Mouse (Mus musculus) lung, embryonic 15.5 days (tissue): ENCODE measurements around the gene Tm9sf4. TPM values are rescaled to one million over a fixed set of nuclear protein-coding genes. Genes with fewer than 3 reads are reported as not detected.

Experiments
- ATAC-seq: fragments of 200-750 bp; cut with Nextera tagmentation; 2 replicates; pipeline ENCODE4 v1.8.0; 2017; ENCODE audit warnings: moderate number of reproducible peaks, borderline replicate concordance; ENCODE audit not compliant: low FRiP score, low TSS enrichment; ENCODE audit errors: extremely low read depth
- H3K27ac ChIP-seq: fragments of 300-500 bp; sonication (generic); 2 replicates; pipeline ENCODE4 v1.5.1; 2015; ENCODE audit warnings: moderate library complexity, mild to moderate bottlenecking, inconsistent platforms
- H3K27me3 ChIP-seq: fragments of 300-500 bp; sonication (generic); 2 replicates; pipeline ENCODE4 v1.6.1; 2015; ENCODE audit warnings: inconsistent platforms
- H3K36me3 ChIP-seq: fragments of 300-500 bp; sonication (generic); 2 replicates; pipeline ENCODE4 v1.6.1; 2015; ENCODE audit warnings: inconsistent platforms
- H3K4me1 ChIP-seq: fragments of 300-500 bp; sonication (generic); 2 replicates; pipeline ENCODE4 v1.6.1; 2015; ENCODE audit warnings: inconsistent platforms
- H3K4me2 ChIP-seq: fragments of 300-500 bp; sonication (generic); 2 replicates; pipeline ENCODE4 v1.6.1; 2015; ENCODE audit warnings: inconsistent platforms, mild to moderate bottlenecking, moderate library complexity
- H3K4me3 ChIP-seq: fragments of 300-500 bp; sonication (generic); 2 replicates; pipeline ENCODE4 v1.5.1; 2015; ENCODE audit warnings: mild to moderate bottlenecking, inconsistent platforms
- H3K9ac ChIP-seq: fragments of 300-500 bp; sonication (generic); 2 replicates; pipeline ENCODE4 v1.6.1; 2015; ENCODE audit warnings: inconsistent platforms
- H3K9me3 ChIP-seq: fragments of 300-500 bp; sonication (generic); 2 replicates; pipeline ENCODE4 v1.6.1; 2016; ENCODE audit warnings: inconsistent platforms
- WGBS: fragments of 180-500 bp; shearing (Covaris S2); methylation state at CpG from one replicate; pipeline ENCODE4 v1.1.7; 2015; 5-methylcytosine and 5-hydroxymethylcytosine counted together
- polyA plus RNA-seq: library from polyadenylated mRNA; unstranded; fragments of >200 nt; fragmentation: Nextera tagmentation; extraction: Ambion mirVana; gene quantifications from 2 replicates; pipeline ENCODE4 v1.2.1, GENCODE M21; 2015

Tm9sf4 gene
- 77.0 and 79.1 TPM in 2 replicates for polyA plus RNA-seq

DNA sequence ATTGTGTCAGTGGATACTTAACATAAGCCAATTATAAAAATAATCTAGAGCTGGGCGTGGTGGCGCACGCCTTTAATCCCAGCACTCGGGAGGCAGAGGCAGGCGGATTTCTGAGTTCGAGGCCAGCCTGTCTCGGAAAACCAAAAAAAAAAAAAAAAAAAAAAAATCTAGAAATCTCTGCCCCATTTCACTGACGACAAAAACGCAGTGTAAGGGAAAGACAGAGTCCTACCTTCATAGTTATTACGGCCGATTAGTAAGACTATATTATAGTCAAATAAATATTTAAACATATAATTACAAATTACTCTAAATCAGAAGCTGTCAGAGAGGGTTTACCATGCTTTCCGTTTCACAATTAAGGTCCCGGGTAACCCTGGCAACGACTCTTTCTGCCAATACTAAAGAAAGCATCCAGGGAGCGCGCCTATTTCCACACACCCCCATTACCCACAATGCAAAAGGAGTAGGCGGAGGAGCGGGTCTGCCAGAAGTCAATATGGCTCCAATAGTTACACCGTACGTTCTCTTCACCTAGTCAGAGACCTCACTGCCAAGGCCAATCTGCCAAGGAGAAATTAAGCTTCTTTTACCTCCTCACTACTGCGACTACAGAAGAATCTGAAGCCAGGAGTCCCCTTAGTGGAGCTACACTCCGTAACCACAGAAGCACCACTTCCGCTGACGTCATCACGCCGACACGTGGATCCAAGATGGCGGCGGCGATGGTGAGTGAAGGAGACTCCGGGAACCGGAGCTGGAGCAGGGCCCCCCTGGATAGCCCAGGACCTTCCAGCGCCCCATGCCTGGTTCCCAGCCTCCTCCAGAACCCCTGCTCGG is at the start of gene Tm9sf4:
Gene Tm9sf4, plus strand, starts transcription at position 460 of the 840 bp plus-strand sequence.
- WGBS, result 8% methylated on average over 34 of the region's 34 CpGs
- Histone ChIP-seq H3K4me2 (peak within 1 kb of the TSS; percentile 83), H3K9me3 (no peaks in the 10 kb centered on the region), H3K9ac (peak within 1 kb of the TSS; percentile 79), H3K36me3 (0 out of 2 replicates have a peak, but pooled peaks cover 4% of the 10 kb centered on the region), H3K27ac (peak within 1 kb of the TSS; percentile 95), H3K4me3 (peak within 1 kb of the TSS; percentile 70), H3K4me1 (peaks cover 12% of the 10 kb centered on the region), H3K27me3 (no peaks in the 10 kb centered on the region)
- ATAC-seq, result peak; percentile 92

DNA sequence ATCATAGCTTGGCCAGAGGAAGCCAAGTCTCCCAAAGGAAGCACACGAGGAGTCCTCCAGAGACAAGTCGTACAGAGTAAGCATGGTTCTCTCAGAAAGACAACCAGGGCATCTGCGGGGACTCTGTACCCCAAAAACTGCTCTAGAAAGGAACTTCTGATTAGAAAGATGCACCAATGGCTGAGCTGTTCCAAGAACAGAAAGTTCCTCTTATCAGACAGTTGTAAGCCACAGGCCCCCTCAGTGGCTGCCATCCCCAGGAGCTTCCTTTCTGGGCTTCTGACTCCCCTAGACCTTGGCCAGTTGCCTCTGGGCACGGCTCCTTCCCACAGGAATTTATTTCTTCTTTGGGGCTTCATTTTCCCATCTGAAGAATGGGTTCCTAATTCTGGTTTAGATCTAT is 45.4 kb upstream of the Tm9sf4 start:
- no peaks in the 10 kb centered on the region for H3K4me1 ChIP-seq
- H3K4me3 ChIP-seq, result no peak overlapping the region
- no peak overlapping the region for H3K9ac ChIP-seq
- H3K36me3 ChIP-seq, result no peaks in the 10 kb centered on the region
- no peaks in the 10 kb centered on the region for H3K9me3 ChIP-seq
- no peak overlapping the region for H3K27ac ChIP-seq
- H3K27me3 ChIP-seq, result peaks cover 7% of the 10 kb centered on the region; the same call in 1 of the 2 replicates
- 65% methylated on average over 4 of the region's 4 CpGs for WGBS
- ATAC-seq, result no peak
- H3K4me2 ChIP-seq, result no peak overlapping the region

DNA sequence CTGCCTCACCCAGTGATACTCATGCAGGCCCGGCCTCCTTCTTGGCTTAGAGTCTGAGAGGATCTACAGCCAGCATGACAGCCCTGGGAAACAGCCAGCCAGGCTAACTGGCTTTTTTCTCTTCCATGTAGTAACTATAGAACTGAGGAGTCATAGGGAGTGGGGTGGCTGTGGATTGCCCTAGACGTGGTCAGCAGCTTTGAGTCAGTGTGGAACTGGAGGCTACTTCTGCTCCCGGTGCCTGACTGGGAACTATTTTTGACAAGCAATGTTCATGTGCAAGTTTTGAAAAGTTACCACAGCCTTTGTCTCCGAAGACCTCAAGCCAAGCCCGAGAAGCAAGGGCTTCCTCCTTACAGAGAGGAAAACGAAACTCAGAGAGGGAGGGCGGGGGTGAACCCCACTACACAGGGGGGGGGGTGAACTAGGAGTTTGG is 44.0 kb upstream of the Tm9sf4 start:
- H3K4me1 ChIP-seq, result no peaks in the 10 kb centered on the region
- no peak overlapping the region for H3K4me2 ChIP-seq
- no peak for ATAC-seq
- no peaks in the 10 kb centered on the region for H3K9me3 ChIP-seq
- no peaks in the 10 kb centered on the region for H3K27me3 ChIP-seq
- H3K9ac ChIP-seq, result no peak overlapping the region
- no peaks in the 10 kb centered on the region for H3K36me3 ChIP-seq
- WGBS, result 65% methylated on average over 7 of the region's 7 CpGs
- no peak overlapping the region for H3K27ac ChIP-seq
- no peak overlapping the region for H3K4me3 ChIP-seq

DNA sequence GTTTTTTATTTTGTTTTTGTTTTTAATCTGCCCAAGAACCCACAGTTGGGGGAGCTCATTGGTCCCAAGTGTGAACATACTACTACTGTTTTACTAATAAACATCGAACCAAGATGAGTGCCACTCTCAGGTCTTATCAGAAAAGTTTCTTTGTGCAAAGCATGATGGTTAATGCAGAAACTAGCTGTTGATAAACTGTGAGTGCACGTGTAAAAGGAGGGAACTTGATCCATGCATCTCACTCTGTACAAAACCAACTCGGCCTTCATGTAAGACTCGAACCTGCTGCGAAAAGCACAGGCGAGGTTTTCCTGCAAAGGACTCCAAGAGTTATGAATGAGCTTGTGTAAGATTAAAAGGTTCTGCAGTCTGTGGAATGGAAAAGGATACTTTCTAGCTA is 41.6 kb upstream of the Tm9sf4 start:
- H3K9me3 ChIP-seq, result no peaks in the 10 kb centered on the region
- no peak overlapping the region for H3K27ac ChIP-seq
- H3K4me1 ChIP-seq, result no peaks in the 10 kb centered on the region
- 79% methylated on average over 6 of the region's 6 CpGs for WGBS
- no peak overlapping the region for H3K9ac ChIP-seq
- no peak overlapping the region for H3K4me3 ChIP-seq
- ATAC-seq, result no peak
- H3K36me3 ChIP-seq, result no peaks in the 10 kb centered on the region
- H3K4me2 ChIP-seq, result no peak overlapping the region
- H3K27me3 ChIP-seq, result no peaks in the 10 kb centered on the region

DNA sequence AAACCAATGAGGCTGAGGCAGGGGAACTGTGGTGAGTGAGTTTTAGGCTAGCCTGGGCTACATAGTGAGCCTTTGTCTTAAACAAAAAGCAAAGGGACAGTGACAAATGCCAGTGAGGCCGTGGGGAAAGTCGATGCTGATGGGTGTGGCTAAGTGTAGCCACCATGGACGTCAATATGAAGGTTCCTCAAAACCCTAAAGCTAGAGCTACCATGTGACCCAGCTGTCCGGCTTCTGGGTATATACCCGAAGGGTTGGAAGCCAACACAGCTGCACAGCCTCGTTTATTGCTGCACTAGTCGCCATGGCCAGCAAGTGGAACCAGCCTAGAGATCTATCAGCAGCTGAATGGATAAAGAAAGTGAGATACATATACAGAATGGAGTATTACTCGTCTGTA is 41.0 kb upstream of the Tm9sf4 start:
- 68% methylated on average over 8 of the region's 8 CpGs for WGBS
- H3K27ac ChIP-seq, result no peak overlapping the region
- no peaks in the 10 kb centered on the region for H3K27me3 ChIP-seq
- no peaks in the 10 kb centered on the region for H3K9me3 ChIP-seq
- H3K9ac ChIP-seq, result no peak overlapping the region
- H3K4me3 ChIP-seq, result no peak overlapping the region
- H3K36me3 ChIP-seq, result no peaks in the 10 kb centered on the region
- no peaks in the 10 kb centered on the region for H3K4me1 ChIP-seq
- no peak overlapping the region for H3K4me2 ChIP-seq
- no peak for ATAC-seq

DNA sequence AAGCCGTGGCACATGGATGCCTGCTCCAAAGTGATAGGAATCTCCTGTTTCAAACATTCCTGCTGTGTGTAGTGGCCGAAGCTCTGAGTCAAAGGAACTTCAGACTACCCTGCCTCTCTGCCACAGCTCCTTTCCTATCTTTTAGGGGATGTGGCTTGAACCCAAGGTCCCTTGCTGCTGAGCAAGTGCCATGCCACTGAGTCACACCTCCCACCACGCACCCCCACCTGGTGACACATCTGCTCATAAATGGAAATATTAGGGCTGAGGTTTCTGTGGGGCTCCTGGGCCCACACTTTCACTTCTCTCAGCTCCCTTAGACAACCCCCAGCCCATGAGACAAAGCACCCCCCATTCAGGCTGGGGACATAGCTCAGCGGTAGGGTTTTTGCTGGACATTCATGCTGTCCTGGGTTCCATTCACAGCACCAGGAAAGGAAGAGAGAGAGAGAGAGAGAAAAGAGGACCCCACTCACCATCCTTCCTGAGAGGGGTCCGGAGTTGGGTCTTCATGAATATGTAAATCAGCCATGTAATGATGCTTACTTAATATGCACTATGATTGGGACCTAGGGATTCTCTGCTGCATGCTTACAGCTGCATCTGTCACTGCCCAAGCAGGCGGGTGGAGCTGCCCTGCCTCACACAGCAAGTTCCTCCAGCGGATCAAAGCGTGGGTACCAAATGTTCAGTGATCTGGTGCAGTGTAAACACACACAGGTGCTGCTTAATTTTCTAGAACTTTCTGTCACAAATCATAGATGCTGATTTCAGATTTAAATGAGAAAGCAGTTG is 39.1 kb upstream of the Tm9sf4 start:
- 68% methylated on average over 8 of the region's 8 CpGs for whole genome bisulfite sequencing
- H3K27ac ChIP-seq, result no peak overlapping the region
- no peaks in the 10 kb centered on the region for H3K4me1 ChIP-seq
- no peaks in the 10 kb centered on the region for H3K9me3 ChIP-seq
- H3K9ac ChIP-seq, result no peak overlapping the region
- no peak overlapping the region for H3K4me3 ChIP-seq
- no peak for ATAC-seq
- H3K36me3 ChIP-seq, result no peaks in the 10 kb centered on the region
- no peak overlapping the region for H3K4me2 ChIP-seq
- no peaks in the 10 kb centered on the region for H3K27me3 ChIP-seq

DNA sequence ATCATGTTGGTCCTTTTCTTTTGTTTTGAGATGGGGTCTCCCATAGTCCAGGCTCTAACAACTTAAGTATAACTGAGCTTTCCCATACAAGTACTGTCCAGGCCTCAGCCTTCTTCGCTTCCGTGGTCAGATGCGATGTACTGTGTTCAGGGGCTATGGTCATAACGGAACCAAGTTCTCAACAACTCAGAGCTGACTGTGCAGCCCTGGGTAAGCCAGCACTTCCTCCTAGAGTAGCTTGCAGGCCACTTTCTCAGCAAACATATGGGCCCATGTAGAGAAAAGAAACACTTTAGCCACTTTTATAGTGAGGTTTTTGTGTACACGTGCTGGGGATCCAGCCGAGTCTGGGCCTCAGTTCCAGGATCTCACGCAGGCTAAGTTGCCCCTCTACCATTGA is 38.4 kb upstream of the Tm9sf4 start:
- 88% methylated on average over 7 of the region's 7 CpGs for WGBS
- no peak overlapping the region for H3K27ac ChIP-seq
- ATAC-seq, result no peak

DNA sequence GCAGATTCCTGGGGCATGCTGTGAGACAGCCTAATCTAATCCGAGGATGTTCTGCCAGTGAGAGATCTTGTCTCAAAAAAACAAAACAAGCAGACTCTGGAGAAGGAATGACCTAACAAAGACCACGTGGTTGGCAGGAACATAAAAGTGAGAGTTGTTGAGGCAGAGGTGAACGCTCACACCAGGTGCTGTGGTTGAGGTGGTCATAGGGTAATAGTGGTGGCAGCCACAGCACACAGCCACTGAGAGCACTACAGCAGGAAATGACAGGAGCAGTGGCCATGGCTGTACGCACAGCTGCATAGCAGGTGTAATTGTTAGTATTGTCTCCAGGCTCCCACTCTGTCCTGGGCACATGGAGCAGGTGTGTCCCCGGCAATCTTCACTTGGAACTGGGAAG is 35.2 kb upstream of the Tm9sf4 start:
- ATAC-seq, result no peak
- Histone ChIP-seq H3K4me2 (no peak overlapping the region), H3K4me3 (no peak overlapping the region), H3K27ac (no peak overlapping the region), H3K9me3 (no peaks in the 10 kb centered on the region), H3K36me3 (no peaks in the 10 kb centered on the region), H3K4me1 (no peaks in the 10 kb centered on the region), H3K9ac (no peak overlapping the region), H3K27me3 (no peaks in the 10 kb centered on the region)
- 48% methylated on average over 5 of the region's 5 CpGs for WGBS

More for the DNA sequence above, 38.4 kb upstream of the Tm9sf4 start:
- no peak overlapping the region for H3K4me2 ChIP-seq
- no peak overlapping the region for H3K9ac ChIP-seq
- no peaks in the 10 kb centered on the region for H3K36me3 ChIP-seq
- H3K4me3 ChIP-seq, result no peak overlapping the region
- H3K27me3 ChIP-seq, result no peaks in the 10 kb centered on the region
- H3K4me1 ChIP-seq, result no peaks in the 10 kb centered on the region
- H3K9me3 ChIP-seq, result no peaks in the 10 kb centered on the region

DNA sequence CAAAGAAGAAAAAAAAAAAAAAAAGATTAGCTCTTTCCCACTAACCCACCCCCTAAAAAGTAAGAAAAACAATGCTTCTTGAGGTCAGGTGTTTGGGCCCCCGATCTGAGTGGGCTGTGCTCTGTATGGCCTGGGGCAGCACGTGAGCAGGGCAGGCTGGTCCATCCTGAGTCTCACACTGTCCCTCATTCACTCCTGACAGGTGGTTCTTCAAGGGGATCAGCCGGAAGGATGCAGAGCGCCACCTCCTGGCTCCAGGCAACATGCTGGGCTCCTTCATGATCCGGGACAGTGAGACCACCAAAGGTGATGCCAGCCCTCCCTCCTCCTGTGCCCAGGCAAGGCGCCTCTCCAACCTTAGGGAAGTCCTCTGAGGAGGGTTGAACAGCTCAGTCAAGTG is 30.1 kb upstream of the Tm9sf4 start:
- Histone ChIP-seq H3K4me3 (no peak overlapping the region), H3K27ac (no peak overlapping the region), H3K4me1 (no peaks in the 10 kb centered on the region), H3K4me2 (no peak overlapping the region), H3K9me3 (no peaks in the 10 kb centered on the region), H3K27me3 (no peaks in the 10 kb centered on the region), H3K36me3 (no peaks in the 10 kb centered on the region), H3K9ac (no peak overlapping the region)
- WGBS, result 19% methylated on average over 6 of the region's 6 CpGs
- ATAC-seq, result no peak

DNA sequence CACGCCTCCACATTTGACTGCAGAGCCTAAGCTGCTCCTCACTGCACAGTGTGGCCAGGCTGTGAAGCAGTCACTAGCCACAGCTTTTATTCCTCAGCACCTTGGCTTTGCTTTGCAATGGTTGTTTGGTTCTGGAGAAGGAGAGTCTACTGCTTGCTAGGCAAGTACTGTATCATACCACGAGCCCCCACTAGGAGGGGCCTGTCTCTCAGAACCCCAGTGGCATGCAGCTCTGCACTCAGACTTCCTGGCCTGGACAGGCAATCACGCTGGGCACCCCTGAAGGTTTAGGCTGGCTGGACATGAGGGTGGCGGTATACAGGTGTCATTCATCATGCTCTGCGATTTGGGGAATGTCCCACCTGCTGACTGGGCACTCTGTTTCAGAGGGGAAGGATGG is 26.9 kb upstream of the Tm9sf4 start:
- no peak overlapping the region for H3K4me3 ChIP-seq
- no peak for ATAC-seq
- no peaks in the 10 kb centered on the region for H3K27me3 ChIP-seq
- H3K9me3 ChIP-seq, result no peaks in the 10 kb centered on the region
- no peaks in the 10 kb centered on the region for H3K4me1 ChIP-seq
- H3K27ac ChIP-seq, result no peak overlapping the region
- no peaks in the 10 kb centered on the region for H3K36me3 ChIP-seq
- no peak overlapping the region for H3K4me2 ChIP-seq
- no peak overlapping the region for H3K9ac ChIP-seq
- 30% methylated on average over 5 of the region's 5 CpGs for WGBS

DNA sequence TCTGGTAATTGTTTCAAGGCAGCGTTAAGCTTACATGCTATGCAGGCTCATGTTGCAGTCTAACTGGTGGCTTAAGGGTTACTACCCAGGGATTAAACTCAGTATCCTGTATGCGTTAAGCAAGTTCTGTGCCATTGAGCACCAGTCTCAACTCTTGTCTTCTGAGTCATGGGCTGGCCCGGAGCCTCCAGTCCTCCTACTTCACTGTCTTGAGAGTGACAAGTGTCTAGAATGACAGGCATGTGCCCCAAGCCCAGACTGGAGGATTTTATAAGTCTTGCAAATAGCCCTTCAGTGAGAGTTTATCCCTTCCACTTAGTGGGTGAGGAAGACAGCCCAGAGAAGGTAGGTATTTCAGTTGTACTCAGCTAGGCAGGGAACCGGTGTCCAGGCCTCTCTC is 24.9 kb upstream of the Tm9sf4 start:
- no peaks in the 10 kb centered on the region for H3K9me3 ChIP-seq
- H3K27me3 ChIP-seq, result no peaks in the 10 kb centered on the region
- ATAC-seq, result no peak
- H3K27ac ChIP-seq, result no peak overlapping the region
- no peaks in the 10 kb centered on the region for H3K36me3 ChIP-seq
- WGBS, result 63% methylated on average over 4 of the region's 4 CpGs
- no peak overlapping the region for H3K4me3 ChIP-seq
- no peak overlapping the region for H3K4me2 ChIP-seq
- H3K4me1 ChIP-seq, result peaks cover 10% of the 10 kb centered on the region; the same call in 1 of the 2 replicates
- H3K9ac ChIP-seq, result no peak overlapping the region

DNA sequence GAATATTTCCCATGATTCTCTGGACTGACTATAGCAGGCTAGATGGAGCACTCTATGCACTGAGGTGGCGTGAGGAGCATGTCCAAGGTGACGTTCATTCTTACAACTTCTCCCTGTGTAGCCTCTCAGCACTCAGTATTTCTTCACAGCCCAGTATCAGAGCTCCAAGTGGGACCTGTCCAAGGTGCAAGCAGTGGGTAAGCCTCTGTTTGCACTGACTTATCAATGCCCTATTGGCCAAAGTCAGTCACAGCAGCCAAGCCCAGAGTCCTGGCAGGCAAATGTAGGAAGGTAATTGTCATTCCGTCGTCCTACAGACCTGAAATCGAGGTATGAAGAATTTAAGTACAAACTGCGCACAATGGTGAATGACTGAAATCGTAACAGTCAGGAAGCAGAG is 21.9 kb upstream of the Tm9sf4 start:
- peaks cover 10% of the 10 kb centered on the region; the same call in 1 of the 2 replicates for H3K4me1 ChIP-seq
- H3K4me2 ChIP-seq, result no peak overlapping the region
- H3K27ac ChIP-seq, result no peak overlapping the region
- no peak for ATAC-seq
- no peaks in the 10 kb centered on the region for H3K9me3 ChIP-seq
- no peaks in the 10 kb centered on the region for H3K36me3 ChIP-seq
- H3K27me3 ChIP-seq, result peaks cover 4% of the 10 kb centered on the region; the same call in 1 of the 2 replicates
- no peak overlapping the region for H3K4me3 ChIP-seq
- WGBS, result 76% methylated on average over 7 of the region's 7 CpGs
- H3K9ac ChIP-seq, result no peak overlapping the region
